Mouse (Mus musculus) leukemia stem cell, adult 10-12 weeks (primary cell): ENCODE data around the gene Pard6a. TPM values are rescaled to one million over a fixed set of nuclear protein-coding genes. Genes with fewer than 3 reads are reported as not detected.

Experiments
- polyA plus RNA-seq: library from polyadenylated mRNA; stranded (reverse); fragments of >175 nt; gene quantifications from 2 replicates; pipeline ENCODE4 v1.2.3, GENCODE M21; 2012; ENCODE audit warnings: low replicate concordance

Gene Pard6a
- polyA plus RNA-seq: 2.0 and 16.3 TPM in 2 replicates

DNA sequence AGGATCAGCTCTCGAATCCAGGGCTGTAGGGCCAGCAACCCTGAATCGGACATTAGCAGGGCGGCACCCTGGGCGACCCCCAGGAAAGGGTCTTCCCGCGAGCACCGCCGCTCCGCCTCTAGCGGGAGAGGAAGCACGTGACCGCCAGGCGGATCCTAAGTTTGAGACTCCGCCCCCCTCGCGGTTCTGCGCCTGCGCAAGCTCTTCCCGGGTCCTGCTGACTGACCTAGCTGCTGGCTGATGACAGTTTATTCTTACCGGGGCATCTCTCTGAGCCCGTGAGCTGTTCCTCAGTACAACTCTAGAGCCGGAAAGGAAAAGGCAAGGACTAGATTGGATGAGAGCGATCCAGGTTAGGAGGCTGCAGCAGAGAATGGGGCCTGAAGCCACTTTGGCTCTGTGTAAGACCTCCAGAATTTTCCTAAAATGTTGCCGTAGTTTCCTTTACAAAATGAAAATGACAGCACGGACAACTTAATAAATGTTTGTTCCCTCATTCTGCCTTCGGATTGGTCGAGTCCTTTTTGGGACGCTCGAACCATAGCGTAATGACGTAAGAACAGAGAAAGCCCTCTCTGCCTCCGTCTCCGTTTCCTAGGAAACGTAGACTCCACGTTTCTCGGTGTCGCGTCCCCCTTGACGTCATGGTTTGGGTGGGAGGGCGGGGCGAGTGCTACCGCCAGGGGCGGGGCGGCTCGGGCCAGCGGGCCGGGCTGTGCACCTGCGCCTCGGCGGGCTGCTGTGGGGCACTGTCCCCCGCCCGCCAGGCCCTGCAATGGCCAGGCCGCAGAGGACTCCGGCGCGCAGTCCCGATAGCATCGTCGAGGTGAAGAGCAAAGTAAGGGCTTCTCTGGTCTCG is at the start of gene Pard6a, which contains the start of gene Acd:
TSS of gene Pard6a (plus strand) at position 183 of the 859 bp plus-strand sequence.
TSS of gene Acd (minus strand) at position 137 of the 859 bp plus-strand sequence.

DNA sequence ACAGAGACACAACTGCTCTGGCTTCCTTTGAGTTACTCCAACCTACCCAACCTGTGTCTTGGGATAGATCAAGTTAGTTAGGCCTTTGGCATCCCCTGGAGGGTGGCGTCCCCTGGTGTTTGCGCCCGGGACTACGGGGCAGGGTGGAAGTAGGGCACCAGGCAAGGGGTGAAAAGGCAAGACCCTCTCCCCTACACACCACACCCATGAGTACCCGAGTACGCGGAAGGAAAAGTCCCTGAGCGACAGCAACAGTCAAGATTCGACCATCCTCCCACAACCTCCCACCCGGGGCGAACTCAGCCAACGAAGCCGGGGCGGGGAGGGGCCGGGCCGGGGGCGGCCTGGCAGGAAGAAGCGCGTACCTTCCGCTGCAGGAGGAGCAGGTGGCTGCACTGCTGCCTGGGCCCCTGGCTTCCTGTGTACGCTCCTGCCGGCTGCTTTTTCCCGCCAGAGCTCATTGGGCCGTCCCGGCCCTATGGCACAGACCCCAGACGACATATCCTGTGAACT is 15.1 kb upstream of the Pard6a start, which contains the start of gene Carmil2:
TSS of gene Carmil2 (plus strand) at position 479 of the 513 bp plus-strand sequence.

DNA sequence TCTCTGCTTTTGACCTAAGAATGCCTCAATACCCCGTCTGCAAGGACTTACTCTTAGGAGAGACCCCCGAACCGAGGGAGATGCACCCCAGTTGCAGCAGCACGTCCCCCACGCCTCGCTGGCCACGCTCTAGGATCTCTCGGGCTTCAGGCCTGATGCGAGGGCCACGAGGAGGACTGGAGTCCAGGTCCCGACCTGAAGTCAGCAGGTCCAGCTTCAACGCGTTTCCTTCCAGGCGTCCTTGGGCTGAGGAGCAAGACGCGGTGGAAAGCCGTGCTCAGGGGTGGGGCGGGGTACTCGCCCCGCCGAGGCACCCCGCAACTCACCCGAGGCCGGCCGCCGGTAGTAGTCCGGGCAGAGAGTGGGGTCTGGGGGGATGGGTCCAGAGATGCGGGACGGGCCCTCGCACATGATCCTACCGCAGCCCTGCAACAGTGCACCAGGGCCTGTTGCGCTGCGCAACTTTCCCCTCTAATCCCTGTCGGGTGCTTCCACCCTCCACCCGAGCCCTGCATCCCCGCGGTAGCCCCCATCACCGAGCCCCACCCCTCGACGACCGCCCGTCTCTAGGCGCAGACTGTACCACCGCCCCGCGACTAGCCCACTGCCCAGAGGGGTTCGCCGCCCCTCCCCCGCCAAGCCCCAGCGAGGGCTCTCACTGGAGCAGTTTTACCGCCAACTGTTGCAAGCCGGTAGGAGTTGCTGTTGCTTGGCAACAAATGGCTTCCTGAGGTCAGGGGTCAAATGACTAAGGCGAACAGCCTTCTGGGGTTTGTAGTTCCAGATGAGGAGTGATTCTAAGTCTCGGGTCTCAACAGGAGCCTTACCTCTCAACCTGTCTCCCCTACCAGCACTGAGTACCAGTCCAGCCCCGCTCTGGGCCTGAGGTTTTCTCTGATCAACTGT is 6.8 kb downstream of the Pard6a start, which contains the start of the genes 4933405L10Rik and Enkd1:
TSS of gene 4933405L10Rik (plus strand) at position 158 of the 906 bp plus-strand sequence.
TSS of gene Enkd1 (minus strand) at position 713 of the 906 bp plus-strand sequence.

Other genes with a start within 250 kb of the Pard6a start
- 2.1 and 3.3 TPM in 2 replicates for gene Tppp3, start 229.6 kb upstream of the Pard6a start, polyA plus RNA-seq
- 5.9 and 9.0 TPM in 2 replicates for gene Zdhhc1, start 204.2 kb upstream of the Pard6a start, polyA plus RNA-seq
- gene Hsd11b2, start 182.4 kb upstream of the Pard6a start, polyA plus RNA-seq: not detected in 2 replicates
- gene Atp6v0d1, start 135.1 kb upstream of the Pard6a start, polyA plus RNA-seq: 11.0 and 23.8 TPM in 2 replicates
- gene Ripor1, start 95.9 kb upstream of the Pard6a start, polyA plus RNA-seq: 14.4 and 23.5 TPM in 2 replicates
- 145 and 319 TPM in 2 replicates for gene Ctcf, start 64.6 kb upstream of the Pard6a start, polyA plus RNA-seq
- gene Agrp, start 63.8 kb upstream of the Pard6a start, polyA plus RNA-seq: not detected in 2 replicates
- gene Carmil2, start 14.9 kb upstream of the Pard6a start, polyA plus RNA-seq: 30.2 and 108 TPM in 2 replicates
- gene Acd, start within 50 bp of the Pard6a start, polyA plus RNA-seq: 16.0 and 76.2 TPM in 2 replicates
- gene 4933405L10Rik, start 6.5 kb downstream of the Pard6a start, polyA plus RNA-seq: not detected in 2 replicates
- 33.4 and 64.7 TPM in 2 replicates for gene Enkd1, start 7.1 kb downstream of the Pard6a start, polyA plus RNA-seq
- 4.4 and 7.9 TPM in 2 replicates for gene Gfod2, start 57.5 kb downstream of the Pard6a start, polyA plus RNA-seq
- 43.5 and 111 TPM in 2 replicates for gene Ranbp10, start 126.2 kb downstream of the Pard6a start, polyA plus RNA-seq
- not detected in 2 replicates for gene Tsnaxip1, start 126.6 kb downstream of the Pard6a start, polyA plus RNA-seq
- gene Cenpt, start 152.1 kb downstream of the Pard6a start, polyA plus RNA-seq: 14.1 and 23.1 TPM in 2 replicates
- gene Thap11, start 154.0 kb downstream of the Pard6a start, polyA plus RNA-seq: 18.1 and 52.4 TPM in 2 replicates
- gene Nutf2, start 159.4 kb downstream of the Pard6a start, polyA plus RNA-seq: 81.1 and 133 TPM in 2 replicates
- 14.8 and 34.3 TPM in 2 replicates for gene Edc4, start 179.7 kb downstream of the Pard6a start, polyA plus RNA-seq
- 3.1 and 7.0 TPM in 2 replicates for gene Nrn1l, start 192.4 kb downstream of the Pard6a start, polyA plus RNA-seq
- 4.1 and 19.3 TPM in 2 replicates for gene Pskh1, start 199.3 kb downstream of the Pard6a start, polyA plus RNA-seq
- 0.21 and 1.7 TPM in 2 replicates for gene Ctrl, start 232.7 kb downstream of the Pard6a start, polyA plus RNA-seq
- gene Psmb10, start 237.3 kb downstream of the Pard6a start, polyA plus RNA-seq: 109 and 171 TPM in 2 replicates
- 1.2 and 4.9 TPM in 2 replicates for gene Lcat, start 242.2 kb downstream of the Pard6a start, polyA plus RNA-seq